Mouse (Mus musculus): ENCODE data around the gene Psg25.
"Not testable (repeated sequence)": the region's sequence is repeated elsewhere in the genome, so short reads cannot be mapped to it uniquely, and the experiment has no call there.

Gene Psg25

DNA sequence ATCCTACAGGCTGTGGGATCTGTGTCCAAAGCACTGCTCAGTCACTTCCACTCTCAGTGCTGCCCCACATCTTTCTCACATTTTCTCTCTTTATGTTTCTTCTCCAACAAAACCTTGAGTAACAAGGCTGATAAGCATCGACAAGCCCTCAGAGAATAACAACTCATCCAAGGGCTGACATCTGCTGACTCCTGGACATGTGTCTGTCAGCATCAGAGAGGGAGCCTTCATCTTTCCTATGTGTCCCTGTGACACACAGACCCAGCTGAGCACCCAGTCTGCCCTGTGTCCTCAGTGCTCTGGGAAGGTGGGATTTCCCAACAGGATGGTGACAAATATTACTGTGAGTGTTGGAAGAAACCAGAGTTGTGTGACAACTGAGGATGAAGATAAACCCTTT is at the start of gene Psg25:
Gene Psg25 (minus strand): TSS at position 101 of the 400 bp plus-strand sequence.
- POLR2A ChIA-PET, result no interaction called here
- CTCF ChIA-PET, result no interaction called here

DNA sequence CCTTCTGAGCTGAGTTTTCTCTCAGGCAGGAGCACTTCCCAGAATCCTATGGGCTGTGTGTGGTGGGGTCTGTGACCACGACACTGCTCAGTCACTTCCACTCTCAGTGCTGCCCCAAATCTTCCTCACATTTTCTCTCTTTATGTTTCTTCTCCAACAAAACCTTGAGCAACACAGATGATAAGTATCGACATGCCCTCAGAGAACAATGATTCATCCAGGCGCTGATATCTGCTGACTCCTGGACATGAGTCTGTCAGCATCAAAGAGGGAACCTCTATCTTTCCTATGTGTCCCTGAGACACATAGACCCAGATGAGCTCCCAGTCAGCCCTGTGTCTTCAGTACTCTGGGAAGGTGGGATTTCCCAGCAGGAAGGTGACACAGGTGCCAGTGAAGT is 35.1 kb upstream of the Psg25 start, which contains the start of gene Psg27:
Gene Psg27 (minus strand): TSS at position 101 of the 400 bp plus-strand sequence.
- CTCF ChIA-PET, result no interaction called here
- POLR2A ChIA-PET, result no interaction called here

DNA sequence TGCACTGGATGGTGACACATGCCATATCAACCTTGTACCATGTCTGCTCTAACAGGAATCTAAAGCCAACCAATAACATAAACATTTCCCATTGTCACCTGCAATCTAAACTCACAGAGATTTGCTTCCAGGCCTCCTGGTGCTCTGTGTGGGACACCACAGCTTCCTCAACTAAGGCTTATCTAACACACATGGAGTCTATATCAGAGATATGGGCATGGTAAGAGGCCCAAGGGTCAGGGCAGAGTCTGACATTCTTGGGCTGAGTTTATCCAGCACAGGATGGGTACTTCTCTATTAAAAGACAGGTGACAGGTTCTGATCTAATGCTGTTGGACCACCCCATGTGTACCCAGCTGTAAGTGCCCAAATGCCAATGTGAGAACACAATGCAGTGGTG is 27.8 kb upstream of the Psg25 start:
- ChIA-PET CTCF (no interaction called here), POLR2A (no interaction called here)

DNA sequence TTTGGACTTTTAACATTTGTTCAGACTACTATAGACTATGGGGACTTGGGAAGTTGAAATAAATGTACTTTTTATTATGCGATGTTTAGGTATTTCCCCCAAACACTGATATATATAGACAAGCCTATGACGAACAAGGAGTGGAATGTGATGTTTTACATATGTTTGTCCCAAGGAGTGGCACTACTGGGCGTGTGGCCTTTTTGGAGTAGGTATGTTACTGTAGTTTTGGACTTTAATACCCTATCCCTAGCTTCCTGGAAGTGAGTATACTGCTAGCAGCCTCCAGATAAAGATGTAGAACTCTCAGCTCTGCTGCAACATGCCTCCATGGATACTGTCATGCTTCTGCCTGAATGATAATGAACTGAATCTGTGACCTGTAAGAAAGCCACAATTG is 23.7 kb upstream of the Psg25 start:
- CTCF ChIA-PET, POLR2A ChIA-PET: not testable (repeated sequence)

DNA sequence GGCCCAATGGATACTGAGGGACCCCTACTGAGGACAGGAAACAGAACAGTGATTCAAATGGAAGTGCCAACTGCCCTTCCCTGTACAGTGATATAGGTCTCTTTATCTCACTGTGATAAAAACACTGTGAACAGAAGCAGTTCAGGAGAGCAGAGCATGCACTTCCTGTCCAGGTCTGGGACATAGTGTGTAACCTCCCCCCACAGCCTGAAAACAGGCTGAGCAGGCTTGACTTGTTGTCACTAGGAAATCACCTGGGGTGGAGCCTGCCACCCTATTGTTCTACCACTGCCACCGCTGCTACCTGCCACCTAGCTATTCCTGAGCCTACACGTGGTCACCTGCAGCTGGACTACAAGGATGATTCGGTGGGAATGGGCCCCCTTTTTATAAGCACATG is 1.4 kb upstream of the Psg25 start:
- POLR2A ChIA-PET, result no interaction called here
- CTCF ChIA-PET, result no interaction called here

DNA sequence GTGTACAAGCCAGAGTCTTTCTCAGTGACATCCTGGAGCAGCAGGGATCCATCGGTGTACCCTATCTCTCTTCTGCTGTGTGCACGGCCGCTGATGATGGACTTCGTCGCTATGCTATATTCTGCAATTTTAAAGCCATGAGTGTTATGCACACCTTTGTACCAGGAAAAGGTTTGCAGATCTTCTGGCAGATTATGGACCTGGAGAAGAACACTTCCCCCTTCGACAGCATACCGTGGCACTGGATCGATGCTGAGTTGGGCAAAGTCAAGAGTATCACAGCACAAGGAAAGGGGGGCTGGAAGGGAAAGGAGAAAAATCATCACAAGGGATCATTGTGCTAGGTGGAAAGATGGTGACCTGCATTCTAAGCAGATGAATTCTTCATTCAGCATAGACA is 7.4 kb downstream of the Psg25 start:
- ChIA-PET POLR2A (no interaction called here), CTCF (no interaction called here)

DNA sequence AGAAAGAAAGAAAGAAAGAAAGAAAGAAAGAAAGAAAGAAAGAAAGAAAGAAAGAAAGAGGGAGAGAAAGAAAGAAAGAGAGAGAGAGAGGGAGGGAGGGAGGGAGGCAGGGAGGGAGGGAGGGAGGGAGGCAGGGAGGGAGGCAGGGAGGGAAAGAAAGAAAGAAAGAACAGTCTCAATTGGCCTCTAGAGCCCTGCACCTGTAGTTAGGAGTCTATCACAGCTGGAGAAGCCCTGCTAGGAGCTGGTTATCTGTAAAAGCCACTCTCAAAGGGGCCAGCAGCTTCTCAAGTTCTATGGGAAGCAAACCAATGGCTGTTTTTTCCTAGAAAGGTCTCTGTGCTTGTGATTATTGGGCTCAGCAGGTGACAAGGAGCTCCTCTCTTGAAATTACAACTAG is 19.2 kb downstream of the Psg25 start:
- CTCF ChIA-PET, POLR2A ChIA-PET: not testable (repeated sequence)

DNA sequence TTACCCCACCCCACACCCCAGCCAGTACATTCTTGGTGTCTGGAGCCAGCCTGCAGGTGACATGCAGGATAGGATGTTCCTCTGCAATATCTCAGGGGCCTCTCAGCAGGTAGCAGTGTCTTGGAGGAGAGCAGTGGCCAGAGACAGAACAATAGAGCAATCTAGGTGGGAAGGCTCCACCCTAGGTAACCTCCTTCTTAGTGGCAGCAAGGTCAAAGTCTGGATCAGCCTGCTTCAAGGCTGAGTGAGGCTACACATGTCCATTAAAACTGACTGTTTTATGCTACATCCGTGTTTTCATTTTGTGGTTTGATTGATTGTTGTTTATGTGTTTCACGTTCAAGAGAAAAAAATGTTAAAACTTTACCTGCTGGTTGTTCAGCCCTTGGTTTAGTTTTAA is 19.7 kb downstream of the Psg25 start:
- CTCF ChIA-PET, POLR2A ChIA-PET: not testable (repeated sequence)

DNA sequence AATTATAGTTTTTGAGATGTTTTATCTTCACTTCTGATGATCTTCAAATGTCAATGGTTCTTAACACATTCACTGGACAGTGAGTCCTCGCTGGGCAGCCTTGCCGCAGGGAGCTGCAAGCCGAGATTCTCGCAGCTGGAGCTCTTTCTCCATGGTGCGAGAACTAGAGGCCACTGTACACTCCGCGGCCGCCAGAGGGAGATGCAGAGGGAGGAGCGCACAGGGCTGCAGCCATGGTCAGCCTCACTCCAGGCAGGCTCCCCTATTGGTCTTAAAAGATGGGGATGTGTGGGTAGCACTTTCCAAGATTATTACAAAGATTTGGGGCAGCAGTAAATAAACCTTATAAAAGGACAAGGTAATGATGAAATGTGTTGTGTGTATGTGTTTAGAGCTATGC is 20.6 kb downstream of the Psg25 start:
- CTCF ChIA-PET, result interaction anchor here in 2 of 4 experiments (0.5 to 1.2 kb wide), 9 partner anchors 10 to 373 kb away, joined by 3 to 7 read pairs (median 4); no protein-coding TSS in a partner anchor
- POLR2A ChIA-PET, result interaction anchor here in 1 of 4 experiments (0.5 kb wide), 1 partner anchor 20 kb away, joined by 5 read pairs; no protein-coding TSS in a partner anchor

DNA sequence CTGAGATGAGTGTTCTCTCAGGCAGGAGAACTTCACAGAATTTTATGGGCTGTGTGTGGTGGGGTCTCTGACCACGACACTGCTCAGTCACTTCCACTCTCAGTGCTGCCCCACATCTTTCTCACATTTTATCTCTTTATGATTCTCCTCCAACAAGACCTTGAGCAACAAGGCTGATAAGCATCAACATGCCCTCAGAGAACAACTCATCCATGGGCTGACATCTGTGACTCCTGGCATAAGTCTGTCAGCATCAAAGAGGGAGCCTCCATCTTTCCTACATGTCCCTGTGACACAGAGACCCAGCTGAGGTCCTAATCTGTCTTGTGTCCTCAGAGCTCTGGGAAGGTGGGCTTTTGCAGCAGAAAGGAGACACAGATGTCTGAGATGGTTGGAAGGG is 48.0 kb downstream of the Psg25 start, which contains the start of gene Psg26:
Gene Psg26 (minus strand): TSS at position 101 of the 400 bp plus-strand sequence.
- POLR2A ChIA-PET, result no interaction called here

More for the DNA sequence above, 48.0 kb downstream of the Psg25 start, which contains the start of gene Psg26:
- CTCF ChIA-PET, result no interaction called here

Data from embryonic stem cell, embryonic (primary cell).